Mouse (Mus musculus) heart, postnatal 4 days (tissue): ENCODE results near the gene Olfr1411. TPM values are rescaled to one million over a fixed set of nuclear protein-coding genes. Genes with fewer than 3 reads are reported as not detected.

Experiments
- DNase-seq: peaks from one replicate; pipeline ENCODE4 v3.0.0; 2021
- total RNA-seq, 2 experiments: library from RNA; stranded (reverse); gene quantifications; 2 replicates each; pipeline ENCODE4 v1.2.3; 2021

The Olfr1411 gene
- total RNA-seq, 2 experiments from 2014 or later, result not detected

DNA sequence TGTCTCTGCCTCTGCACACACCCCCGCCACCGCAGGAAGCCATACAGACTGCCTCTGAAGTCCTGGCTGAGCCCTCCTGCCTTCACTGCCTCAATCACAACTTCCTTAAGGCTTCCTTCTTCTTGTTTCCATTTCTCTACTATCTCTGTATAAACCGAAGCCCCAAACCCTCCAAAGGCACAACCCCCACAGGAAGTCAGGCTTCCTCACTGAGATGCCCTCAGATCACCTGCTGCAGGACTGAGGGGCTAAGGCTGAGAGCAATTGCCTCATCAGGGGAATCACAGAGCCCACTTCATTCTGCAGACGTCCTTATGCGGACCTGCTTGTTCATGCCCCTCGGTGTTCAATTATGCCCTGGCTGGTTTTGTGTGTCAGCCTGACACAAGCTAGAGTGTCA, 46.2 kb downstream of the Olfr1411 start:
- no peak for DNase-seq

DNA sequence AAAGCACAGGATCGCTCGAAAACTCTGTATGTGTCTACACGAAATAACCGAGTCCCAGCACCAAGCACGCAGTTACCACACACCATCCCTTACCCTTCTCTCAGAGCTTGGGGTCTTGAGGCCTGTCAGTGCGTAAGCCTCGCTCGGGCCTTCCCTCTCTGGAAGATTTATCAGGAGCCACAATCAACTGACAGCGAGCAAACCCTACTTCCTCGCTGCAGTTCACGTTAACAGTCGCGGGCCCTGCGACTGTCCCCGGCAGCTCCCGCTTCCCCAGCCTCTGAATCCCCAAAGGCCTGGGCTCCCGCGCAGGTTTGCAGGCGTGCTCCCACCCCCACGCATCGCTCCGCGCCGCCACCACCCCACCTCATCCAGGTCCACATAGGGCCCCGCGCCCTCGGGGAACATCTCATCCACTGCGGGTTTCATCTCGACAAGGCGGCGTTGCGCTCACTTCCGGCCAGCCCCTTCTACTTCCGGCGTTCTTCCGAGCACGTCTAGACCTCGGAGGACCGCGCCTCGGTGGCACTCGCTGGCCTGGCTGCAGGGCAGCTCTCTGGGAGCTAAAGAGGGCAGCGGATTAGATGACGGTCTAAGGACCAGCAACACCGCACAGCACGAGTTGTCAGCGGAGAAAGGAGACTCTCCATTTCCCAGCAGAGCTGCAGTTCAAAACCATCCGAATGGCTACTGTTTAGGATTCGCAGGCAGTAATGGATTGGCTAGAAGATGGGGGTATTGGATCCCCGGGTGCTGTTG, 47.5 kb downstream of the Olfr1411 start, which contains the start of gene Cops9:
TSS of gene Cops9 (minus strand) at position 472 of the 759 bp plus-strand sequence.
- DNase-seq, result peak; percentile 90

DNA sequence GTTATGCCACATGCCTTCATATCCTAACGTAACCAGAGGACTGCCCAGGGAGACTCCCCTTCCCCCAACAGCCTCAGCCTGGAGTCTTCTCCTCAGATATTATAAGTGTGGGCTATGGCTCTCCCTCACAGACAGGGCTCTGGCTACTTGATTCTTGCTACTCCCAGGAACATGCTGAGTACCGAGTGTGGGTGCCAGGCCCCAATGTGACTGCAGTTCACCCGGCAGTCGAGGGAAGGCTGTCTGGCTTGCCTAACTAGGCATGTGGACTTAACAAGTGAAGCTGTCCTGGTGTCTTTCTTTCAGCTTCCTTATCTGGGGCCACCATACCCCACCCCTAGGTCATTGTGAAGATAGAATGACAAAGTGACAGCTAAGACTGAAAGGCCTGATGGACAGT, 49.5 kb downstream of the Olfr1411 start:
- DNase-seq, result no peak

DNA sequence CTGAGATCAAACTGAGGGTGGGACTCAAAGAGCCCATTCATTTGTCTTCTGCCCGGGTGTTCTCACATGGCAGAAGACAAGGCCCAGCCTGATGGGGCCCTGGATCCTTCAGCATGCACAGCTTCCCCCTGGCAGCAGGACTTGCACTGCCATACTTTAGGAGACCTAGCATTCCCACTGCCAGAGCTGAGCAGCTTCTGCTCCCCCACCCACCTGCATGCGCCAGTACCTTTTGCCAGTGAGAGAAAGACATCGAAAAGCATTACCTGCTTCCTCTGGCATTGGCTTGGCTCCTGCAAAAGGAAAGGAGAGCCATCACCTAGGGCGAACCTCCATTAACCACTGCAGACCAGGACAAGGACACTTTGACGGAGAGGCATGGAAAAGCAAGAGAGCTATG, 50.7 kb downstream of the Olfr1411 start:
- no peak for DNase-seq

DNA sequence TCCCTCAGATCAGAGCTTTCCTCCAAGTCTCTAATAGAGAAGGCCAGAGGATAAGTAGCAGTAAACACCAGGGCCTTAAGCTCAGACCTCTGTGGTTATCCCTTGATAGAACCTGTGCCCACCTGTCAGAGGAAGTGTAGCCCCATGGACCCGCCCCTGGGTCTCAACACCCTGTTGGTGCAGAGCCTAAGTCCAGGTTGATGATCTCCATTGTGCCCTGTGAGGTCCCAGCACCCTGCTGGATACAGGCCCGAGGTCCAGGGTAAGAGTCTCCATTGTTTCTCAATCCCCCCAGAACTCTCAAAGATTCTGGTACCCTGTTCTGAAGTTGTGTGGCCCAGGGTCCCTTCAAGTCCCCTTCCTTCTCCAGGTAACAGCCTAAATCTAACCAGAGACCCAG, 51.9 kb downstream of the Olfr1411 start:
- DNase-seq, result no peak

DNA sequence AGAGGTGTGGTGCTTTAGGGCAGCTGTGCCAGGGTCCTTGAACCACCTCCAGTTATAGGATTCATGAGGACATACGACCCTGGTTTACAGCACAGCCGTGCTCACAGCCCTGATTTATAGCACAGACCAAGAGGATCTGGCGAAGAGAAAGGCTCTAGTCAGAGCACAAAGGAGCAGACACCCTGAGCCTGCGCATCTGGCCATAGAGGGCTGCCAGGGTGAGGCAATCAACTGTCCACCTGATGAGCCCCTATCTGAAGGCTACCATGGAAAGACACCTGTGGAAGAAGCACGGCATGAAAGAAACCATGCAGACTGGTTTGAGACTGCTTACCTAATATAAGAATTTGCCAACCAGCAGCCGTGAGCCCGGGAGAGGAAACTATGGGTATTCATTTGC, 52.4 kb downstream of the Olfr1411 start:
- no peak for DNase-seq

DNA sequence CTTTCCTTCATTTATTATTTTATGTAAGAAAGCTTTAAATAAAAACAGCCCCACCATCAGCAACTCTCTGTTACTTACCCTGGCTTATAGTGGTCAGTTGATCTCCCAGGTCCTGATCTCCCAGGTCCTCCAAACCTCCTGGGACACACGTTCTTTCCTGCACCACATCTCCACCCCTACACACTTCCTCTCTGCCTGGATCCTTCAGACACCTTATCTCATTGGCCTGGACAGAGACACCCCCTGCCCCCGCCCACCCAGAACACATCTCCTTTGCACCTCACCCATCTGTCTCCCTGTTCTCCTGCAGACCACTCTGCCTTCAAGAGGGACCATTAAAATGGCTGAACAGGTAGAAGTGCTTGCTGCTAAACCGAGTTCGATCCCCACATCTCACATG, 52.8 kb downstream of the Olfr1411 start:
- no peak for DNase-seq

Other genes with a start within 250 kb of the Olfr1411 start
- gene Ndufa10, start 120.6 kb upstream of the Olfr1411 start, total RNA-seq, result 100 to 1,000 TPM; 633 to 644 TPM
- gene Olfr1416, start 109.3 kb upstream of the Olfr1411 start, total RNA-seq, result not detected
- gene Olfr1415, start 98.3 kb upstream of the Olfr1411 start, total RNA-seq, result not detected
- not detected for gene Olfr1414, start 75.8 kb upstream of the Olfr1411 start, total RNA-seq
- gene Olfr1413, start 23.1 kb upstream of the Olfr1411 start, total RNA-seq, result not detected
- gene Olfr1412, start 8.6 kb upstream of the Olfr1411 start, total RNA-seq, result not detected
- gene Olfr1410, start 11.4 kb downstream of the Olfr1411 start, total RNA-seq, result not detected
- not detected for gene Olfr12, start 23.4 kb downstream of the Olfr1411 start, total RNA-seq
- 100 to 1,000 TPM; 198 to 214 TPM for gene Cops9, start 47.6 kb downstream of the Olfr1411 start, total RNA-seq
- not detected for gene Otos, start 54.4 kb downstream of the Olfr1411 start, total RNA-seq
- 100 to 1,000 TPM; 133 to 148 TPM for gene Gpc1, start 237.2 kb downstream of the Olfr1411 start, total RNA-seq